Mouse (Mus musculus) thymus, adult 2 months (tissue): ENCODE results near the gene Syn2. TPM values are rescaled to one million over a fixed set of nuclear protein-coding genes. Genes with fewer than 3 reads are reported as not detected.

ENCODE experiments used
- DNase-seq: peaks from one replicate; pipeline ENCODE4 v3.0.0; 2021
- H3K27ac ChIP-seq: fragments of 200-500 bp; 2 replicates; pipeline ENCODE4 v1.5.1; 2012; ENCODE audit warnings: low read length, control low read depth; ENCODE audit not compliant: control insufficient read depth, insufficient read depth
- H3K27me3 ChIP-seq: fragments of 200-500 bp; 2 replicates; pipeline ENCODE4 v1.6.1; 2012; ENCODE audit warnings: mild to moderate bottlenecking, low read length, moderate library complexity, mixed read lengths; ENCODE audit not compliant: control insufficient read depth, insufficient read depth
- H3K36me3 ChIP-seq: fragments of 200-500 bp; 2 replicates; pipeline ENCODE4 v1.6.1; 2012; ENCODE audit warnings: mild to moderate bottlenecking, low read length, moderate library complexity; ENCODE audit not compliant: control insufficient read depth, insufficient read depth
- H3K4me1 ChIP-seq: fragments of 200-500 bp; replicated peaks from 2 replicates; pipeline ENCODE4 v1.6.1; 2012; ENCODE audit warnings: low read length; ENCODE audit not compliant: control insufficient read depth, insufficient read depth
- H3K4me3 ChIP-seq: fragments of 200-500 bp; 2 replicates; pipeline ENCODE4 v1.5.1; 2012; ENCODE audit warnings: mild to moderate bottlenecking, low read length, control low read depth, moderate library complexity; ENCODE audit not compliant: control insufficient read depth, insufficient read depth
- CTCF ChIP-seq: fragments of 200-500 bp; IDR thresholded peaks from 2 replicates; pipeline ENCODE4 v1.5.1; 2012; ENCODE audit warnings: mild to moderate bottlenecking, control low read depth, low read length, moderate library complexity, borderline replicate concordance; ENCODE audit not compliant: control insufficient read depth, poor library complexity, insufficient read depth; ENCODE audit errors: extremely low read depth
- POLR2A ChIP-seq: fragments of 200-500 bp; IDR thresholded peaks from 2 replicates; pipeline ENCODE4 v1.6.1; 2012; ENCODE audit warnings: mild to moderate bottlenecking, low read length, control low read depth, moderate library complexity; ENCODE audit not compliant: control insufficient read depth, poor library complexity, insufficient read depth; ENCODE audit errors: extremely low read depth
- WGBS: fragments of 180-500 bp; shearing (Covaris S2); methylation state at CpG from one replicate; pipeline ENCODE4 v1.1.7; 2018; 5-methylcytosine and 5-hydroxymethylcytosine counted together
- polyA plus RNA-seq: library from polyadenylated mRNA; depleted of rRNA; stranded (reverse); fragments of >200 nt; gene quantifications from 2 replicates; pipeline ENCODE4 v1.2.3, GENCODE M21; 2012

Gene Syn2
- polyA plus RNA-seq, 1 experiment = 1.7 TPM

DNA sequence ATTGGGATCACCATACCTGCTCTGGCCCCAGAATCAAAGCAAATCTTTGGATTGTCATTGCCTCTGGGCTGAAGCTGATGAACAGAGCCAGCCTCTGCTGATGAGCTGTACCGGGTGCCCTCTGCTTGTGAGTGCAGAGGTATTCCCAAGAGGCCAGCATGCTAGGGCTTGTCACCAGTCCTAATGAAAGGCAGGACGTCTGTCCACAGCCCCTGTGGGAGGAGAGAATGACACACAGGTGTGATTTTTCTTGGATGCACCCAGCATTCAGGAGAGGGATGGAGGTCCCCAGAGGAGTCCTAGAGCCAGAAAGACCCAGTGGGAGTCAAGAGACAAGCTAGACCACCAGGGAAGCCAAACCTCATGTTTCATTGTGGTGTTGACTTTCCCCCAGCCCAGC is 144.9 kb downstream of the Syn2 start:
- Histone ChIP-seq H3K4me3 (no peak overlapping the region), H3K27me3 (no peaks in the 10 kb centered on the region), H3K36me3 (no peaks in the 10 kb centered on the region), H3K4me1 (no peaks in the 10 kb centered on the region), H3K27ac (no peak overlapping the region)
- no peak for TF ChIP-seq CTCF
- TF ChIP-seq POLR2A = no peak
- WGBS = 89% methylated on average over 2 of the region's 2 CpGs
- DNase-seq = no peak

GRCm38 (mm10) chr6:115284153-115284552 is 149.5 kb downstream of the Syn2 start:
- Histone ChIP-seq H3K27me3 (no peaks in the 10 kb centered on the region), H3K4me3 (no peak overlapping the region), H3K36me3 (no peaks in the 10 kb centered on the region), H3K27ac (no peak overlapping the region), H3K4me1 (no peaks in the 10 kb centered on the region)
- DNase-seq = no peak
- WGBS = 83% methylated on average over 2 of the region's 2 CpGs
- no peak for TF ChIP-seq POLR2A
- TF ChIP-seq CTCF = no peak

DNA sequence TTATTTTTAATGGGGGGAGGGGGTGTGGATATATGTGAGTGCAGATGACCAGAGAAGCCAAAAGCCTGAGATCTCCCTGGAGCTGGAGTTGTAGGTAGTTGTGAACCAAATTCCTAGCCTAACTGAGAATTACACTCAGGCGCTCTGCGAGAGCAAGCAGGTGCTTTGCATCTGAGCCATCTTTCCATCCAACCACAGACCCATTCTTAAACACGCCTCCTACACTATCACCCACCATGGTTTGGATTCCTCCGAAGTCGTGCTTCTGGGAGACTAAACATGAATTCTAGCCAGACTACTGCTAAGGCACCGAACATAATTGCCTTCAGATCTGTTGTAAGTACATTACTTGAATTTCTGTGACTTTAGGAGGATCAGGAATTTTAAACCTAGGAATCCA is 151.7 kb downstream of the Syn2 start:
- DNase-seq = no peak
- WGBS = 94% methylated on average over 6 of the region's 6 CpGs
- Histone ChIP-seq H3K27ac (no peak overlapping the region), H3K4me1 (no peaks in the 10 kb centered on the region), H3K36me3 (no peaks in the 10 kb centered on the region), H3K4me3 (no peak overlapping the region), H3K27me3 (no peaks in the 10 kb centered on the region)
- TF ChIP-seq POLR2A (no peak), CTCF (no peak)

DNA sequence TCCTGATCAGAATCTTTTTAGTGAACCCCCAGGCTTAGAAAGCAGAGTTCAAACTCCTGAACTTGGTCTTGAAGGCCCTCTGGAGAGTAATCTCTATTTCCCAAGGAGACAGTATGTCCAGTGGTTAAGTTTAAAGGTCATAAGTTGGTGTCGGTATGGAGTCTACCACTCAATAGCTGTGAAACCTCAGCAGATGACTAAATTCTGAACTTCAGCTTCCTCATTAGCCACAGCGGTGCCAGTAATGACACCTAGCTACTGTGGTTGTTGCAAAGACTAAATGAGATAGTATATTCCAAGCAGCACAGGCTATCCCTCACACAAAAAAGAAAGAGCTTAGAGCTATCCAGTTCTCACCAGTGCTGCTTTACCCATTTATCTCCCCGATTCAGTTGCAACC is 153.5 kb downstream of the Syn2 start:
- H3K4me1 ChIP-seq = no peaks in the 10 kb centered on the region
- H3K4me3 ChIP-seq = no peak overlapping the region
- no peak overlapping the region for H3K27ac ChIP-seq
- H3K27me3 ChIP-seq = no peaks in the 10 kb centered on the region
- no peak for TF ChIP-seq CTCF
- no peak for TF ChIP-seq POLR2A
- no peaks in the 10 kb centered on the region for H3K36me3 ChIP-seq
- DNase-seq = no peak
- WGBS = 94% methylated on average over 3 of the region's 3 CpGs

DNA sequence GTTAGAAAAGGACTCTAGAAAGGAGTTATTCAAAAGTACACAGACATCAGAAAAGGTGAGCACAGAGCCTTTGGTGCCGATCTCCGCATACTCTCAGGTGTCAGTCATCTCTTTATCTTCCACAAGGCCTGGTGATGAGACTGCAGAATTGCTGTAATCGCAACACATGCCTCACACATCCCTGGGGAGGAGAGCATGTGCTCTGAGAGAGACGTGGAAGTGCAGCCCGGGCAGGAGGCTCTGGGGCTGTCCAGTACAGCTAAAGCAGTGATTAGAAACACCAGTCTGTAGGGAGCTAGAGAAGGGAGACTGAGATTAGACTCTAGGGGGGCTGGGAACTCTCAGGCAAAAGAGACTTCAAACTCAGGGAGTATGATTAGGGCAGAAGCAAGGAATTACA is 155.9 kb downstream of the Syn2 start:
- no peak overlapping the region for H3K4me3 ChIP-seq
- 88% methylated on average over 5 of the region's 5 CpGs for WGBS
- no peaks in the 10 kb centered on the region for H3K36me3 ChIP-seq
- H3K27me3 ChIP-seq = no peaks in the 10 kb centered on the region
- TF ChIP-seq CTCF (no peak), POLR2A (no peak)
- no peaks in the 10 kb centered on the region for H3K4me1 ChIP-seq
- H3K27ac ChIP-seq = no peak overlapping the region
- no peak for DNase-seq

- WGBS = 68% methylated on average over 2 of the region's 2 CpGs
- Histone ChIP-seq H3K36me3 (no peaks in the 10 kb centered on the region), H3K27ac (no peak overlapping the region), H3K4me3 (no peak overlapping the region), H3K27me3 (no peaks in the 10 kb centered on the region), H3K4me1 (no peaks in the 10 kb centered on the region)
- TF ChIP-seq CTCF (no peak), POLR2A (no peak)
- no peak for DNase-seq
Measured at GRCm38 (mm10) chr6:115291068-115291467, 156.4 kb downstream of the Syn2 start.

DNA sequence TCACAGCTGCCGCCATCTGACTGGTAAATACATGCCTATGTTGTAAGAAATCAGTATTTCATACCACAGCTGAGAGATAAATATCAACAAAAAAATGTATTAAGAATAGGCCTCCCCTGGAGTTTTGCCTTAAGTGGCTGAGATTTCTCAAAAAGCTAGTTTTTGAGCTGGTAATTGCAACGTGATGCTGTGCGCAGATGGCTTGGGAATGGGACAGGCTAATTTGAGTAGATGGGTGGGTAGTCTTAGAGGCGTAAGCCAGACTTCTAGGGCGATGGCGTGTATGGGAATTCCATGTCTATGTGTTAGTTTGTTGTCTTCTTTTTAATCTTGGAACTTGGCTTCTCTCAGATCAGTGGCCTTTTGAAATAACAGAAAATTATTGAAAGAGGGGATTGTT is 157.1 kb downstream of the Syn2 start:
- no peak overlapping the region for H3K4me3 ChIP-seq
- TF ChIP-seq CTCF (no peak), POLR2A (no peak)
- no peaks in the 10 kb centered on the region for H3K4me1 ChIP-seq
- no peak for DNase-seq
- WGBS = 97% methylated on average over 6 of the region's 6 CpGs
- H3K27me3 ChIP-seq = no peaks in the 10 kb centered on the region
- H3K27ac ChIP-seq = no peak overlapping the region
- H3K36me3 ChIP-seq = no peaks in the 10 kb centered on the region
